Mouse (Mus musculus): Measurements from ENCODE around the gene Crebzf.

DNA sequence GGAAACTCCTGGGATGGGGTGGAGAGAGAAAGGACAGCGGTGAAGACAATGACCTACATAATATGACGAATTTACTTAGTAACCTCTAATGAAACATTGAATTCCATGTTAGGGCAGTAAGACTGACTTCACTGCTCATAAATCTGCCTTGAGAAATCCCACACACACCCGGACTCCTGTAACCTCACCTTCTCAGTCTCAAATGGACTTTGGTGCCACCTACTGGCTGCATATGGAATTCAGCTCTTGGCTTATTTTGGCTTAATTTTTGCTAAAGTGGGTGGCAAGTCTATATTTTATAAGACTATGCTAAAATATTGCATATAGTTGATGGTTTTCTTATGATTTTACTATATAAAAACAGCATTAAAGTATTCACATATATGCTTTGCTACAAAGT is 32.6 kb upstream of the Crebzf start:
- peak; percentile 49; the same call in 1 of the 2 replicates for TF ChIP-seq CTCF (IDR thresholded peaks at IDR 0.05; ENCODE audit: extremely low read depth, insufficient read depth, insufficient read length, insufficient replicate concordance)
- TF ChIP-seq POLR2A (IDR thresholded peaks at IDR 0.05; ENCODE audit: low read depth, low read length): no peak
